Mouse (Mus musculus) lung, postnatal 36 days (tissue): ENCODE measurements around the gene Jpt1.
A peak's percentile ranks its signal among the peaks of the same experiment; 100 is the strongest.
"Not testable (repeated sequence)": the region's sequence is repeated elsewhere in the genome, so short reads cannot be mapped to it uniquely, and the experiment has no call there.

Experiments used
- DNase-seq: peaks from one replicate; pipeline ENCODE4 v3.0.0; 2022; ENCODE audit warnings: mixed read lengths

Gene Jpt1

GRCm38 (mm10) chr11:115511121-115511520, 3.1 kb downstream of the Jpt1 start:
- DNase-seq, result no peak

DNA sequence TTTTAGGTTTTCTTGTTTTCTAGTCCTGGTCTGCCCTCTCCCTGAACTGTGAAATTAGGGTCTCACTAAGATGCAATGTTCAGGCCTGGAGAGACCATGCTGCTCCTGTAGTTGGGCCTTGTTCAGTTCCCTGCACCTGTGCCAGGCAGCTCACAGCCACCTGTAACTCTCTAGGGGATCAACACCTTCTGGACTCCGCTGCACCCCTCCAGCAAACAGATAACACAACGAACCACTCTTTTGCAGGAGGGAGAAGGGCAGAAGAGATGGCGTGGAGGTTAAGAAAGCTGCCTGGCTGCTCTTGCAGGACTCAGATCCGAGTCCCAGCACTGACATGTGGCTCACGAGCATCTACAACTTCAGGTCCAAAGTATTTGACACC, 3.7 kb downstream of the Jpt1 start:
- no peak for DNase-seq

- DNase-seq, result peak; percentile 18
Measured at GRCm38 (mm10) chr11:115509773-115510506, 4.2 kb downstream of the Jpt1 start.

- DNase-seq, result no peak
Measured at GRCm38 (mm10) chr11:115508061-115508460, 6.1 kb downstream of the Jpt1 start.

GRCm38 (mm10) chr11:115506586-115506985, 7.6 kb downstream of the Jpt1 start:
- DNase-seq, result no peak

GRCm38 (mm10) chr11:115502636-115503035, 11.6 kb downstream of the Jpt1 start:
- no peak for DNase-seq

GRCm38 (mm10) chr11:115496559-115496958, 17.6 kb downstream of the Jpt1 start:
- not testable (repeated sequence) for DNase-seq

- no peak for DNase-seq
Measured at GRCm38 (mm10) chr11:115492387-115492786, 21.8 kb downstream of the Jpt1 start.

GRCm38 (mm10) chr11:115491356-115492083, 22.7 kb downstream of the Jpt1 start, which contains the start of gene Nt5c:
Nt5c (minus strand) TSS chr11:115491862.
- DNase-seq, result peak; percentile 91

GRCm38 (mm10) chr11:115490441-115491355, 23.5 kb downstream of the Jpt1 start:
- DNase-seq, result no peak

DNA sequence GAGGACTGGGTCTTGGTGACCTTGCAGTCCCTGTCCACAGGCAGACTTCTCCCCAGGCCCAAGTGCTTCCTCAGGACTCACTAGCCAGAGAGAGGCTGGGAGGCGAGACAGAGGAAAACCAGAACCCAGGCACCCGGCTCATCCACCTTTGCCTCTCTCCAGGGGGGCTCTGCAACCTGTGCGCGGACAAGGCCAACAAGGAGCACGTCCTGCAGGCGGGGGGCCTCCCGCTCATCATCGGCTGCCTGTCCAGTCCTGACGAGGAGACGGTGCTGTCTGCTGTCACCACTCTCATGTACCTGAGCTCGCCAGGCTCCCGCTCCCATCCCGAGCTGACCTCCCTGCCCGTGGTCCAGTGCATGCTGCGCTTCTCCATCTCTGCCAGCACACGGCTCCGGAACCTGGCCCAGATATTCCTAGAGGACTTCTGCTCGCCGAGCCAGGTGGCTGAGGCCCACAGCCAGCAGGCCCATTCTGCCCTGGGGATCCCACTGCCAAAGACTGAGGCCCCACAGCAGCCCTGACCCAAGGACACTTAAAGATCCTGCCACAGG, 25.6 kb downstream of the Jpt1 start:
- no peak for DNase-seq

GRCm38 (mm10) chr11:115485155-115485554, 29.0 kb downstream of the Jpt1 start:
- DNase-seq, result no peak

DNA sequence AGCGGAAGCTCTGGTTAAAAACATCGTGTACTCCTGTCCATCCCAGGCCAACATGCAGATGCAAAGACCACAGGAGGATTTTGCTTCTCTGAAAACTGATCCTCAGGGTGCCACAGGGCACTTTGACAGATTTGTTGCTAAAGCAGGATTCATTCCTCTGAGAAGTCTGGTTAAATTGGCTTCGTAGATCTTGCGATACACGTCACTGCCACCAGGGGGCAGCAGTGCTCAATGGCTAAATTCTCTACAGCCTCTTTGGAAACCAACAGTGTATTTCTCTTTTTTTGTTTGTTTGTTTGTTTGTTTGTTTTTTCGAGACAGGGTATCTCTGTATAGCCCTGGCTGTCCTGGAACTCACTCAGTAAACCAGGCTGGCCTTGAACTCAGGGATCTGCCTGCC, 30.5 kb downstream of the Jpt1 start:
- peak; percentile 81 for DNase-seq

DNA sequence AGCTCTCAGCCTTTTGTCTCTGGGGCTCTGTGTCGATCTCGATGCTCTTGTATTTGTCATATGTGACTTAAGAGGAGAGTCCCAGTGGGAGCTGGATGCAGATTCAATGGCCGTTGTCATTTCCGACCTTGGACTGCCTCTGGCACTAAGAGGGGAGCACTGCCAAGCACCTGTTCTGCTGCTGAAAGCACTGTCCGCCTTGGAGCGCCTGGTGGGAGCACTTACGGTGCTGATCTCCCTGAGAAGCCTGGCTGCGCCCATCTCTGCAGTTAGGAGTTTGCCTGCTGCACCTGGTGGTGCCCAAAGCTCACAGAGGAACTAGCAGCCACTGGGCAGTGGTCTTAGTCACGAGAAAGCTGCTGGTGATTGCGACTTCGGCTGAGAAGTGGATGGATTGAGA, 30.9 kb downstream of the Jpt1 start:
- DNase-seq, result no peak

DNA sequence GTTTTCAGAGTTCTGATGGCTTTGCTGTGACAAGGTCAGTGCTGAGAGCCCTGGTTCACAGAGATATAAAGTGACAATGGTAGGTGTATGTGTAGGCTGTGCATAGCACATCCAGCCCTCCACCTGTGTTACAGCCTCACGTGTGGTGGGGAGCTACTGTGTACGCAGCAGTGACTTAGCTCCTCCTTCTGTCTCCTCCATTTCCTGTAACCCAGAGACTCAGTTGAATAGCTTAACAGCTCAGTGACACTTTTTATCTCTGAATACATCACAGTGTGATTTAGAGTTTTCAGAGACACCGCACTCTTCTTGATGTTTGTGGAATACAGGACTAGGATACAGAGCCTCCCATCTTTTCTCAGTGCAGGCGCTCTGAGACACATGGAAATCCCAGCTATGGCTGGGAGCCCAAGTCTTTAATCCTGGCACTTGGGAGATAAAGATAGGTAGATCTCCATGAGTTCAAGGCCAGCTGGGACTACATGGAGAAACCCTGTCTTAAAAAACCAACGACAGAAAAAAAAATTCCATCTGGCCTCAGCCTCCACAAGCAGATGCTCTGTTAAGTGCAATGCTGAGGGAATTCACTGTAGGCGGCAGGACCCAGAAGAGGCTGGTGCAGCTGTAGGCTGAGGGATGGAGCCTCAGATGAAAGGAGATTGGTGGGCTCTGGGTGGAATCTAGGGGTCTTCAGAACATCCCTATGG, 32.5 kb downstream of the Jpt1 start:
- no peak for DNase-seq

DNA sequence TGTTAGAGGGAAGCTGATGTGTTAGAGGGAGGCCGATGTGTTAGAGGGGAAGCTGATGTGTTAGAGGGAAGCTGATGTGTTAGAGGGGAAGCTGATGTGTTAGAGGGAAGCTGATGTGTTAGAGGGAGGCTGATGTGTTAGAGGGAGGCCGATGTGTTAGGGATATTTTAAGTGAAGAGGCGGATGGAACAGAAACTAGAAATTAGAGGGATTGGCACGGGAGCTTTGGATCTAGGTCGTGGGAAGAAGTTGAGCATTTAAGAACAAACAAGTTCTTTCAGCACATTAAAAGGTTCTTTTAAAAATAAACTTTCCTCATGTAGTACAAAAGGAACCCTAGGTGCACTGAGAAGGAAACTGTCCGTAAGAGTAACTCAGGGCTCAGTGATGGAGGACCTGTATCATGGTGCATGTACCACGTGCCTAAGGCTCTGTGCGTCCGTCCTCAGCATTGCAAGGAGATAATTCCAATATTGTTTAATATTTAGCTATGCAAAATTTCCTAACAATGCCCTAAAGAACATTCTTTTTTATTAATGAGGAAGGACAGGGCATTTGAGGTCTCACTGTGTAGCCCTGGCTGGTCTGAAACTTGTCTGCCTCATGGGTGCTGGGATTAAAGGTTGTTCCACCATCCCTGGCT, 35.8 kb downstream of the Jpt1 start:
- DNase-seq, result no peak

- DNase-seq, result not testable (repeated sequence)
Measured at GRCm38 (mm10) chr11:115477388-115477787, 36.8 kb downstream of the Jpt1 start.

DNA sequence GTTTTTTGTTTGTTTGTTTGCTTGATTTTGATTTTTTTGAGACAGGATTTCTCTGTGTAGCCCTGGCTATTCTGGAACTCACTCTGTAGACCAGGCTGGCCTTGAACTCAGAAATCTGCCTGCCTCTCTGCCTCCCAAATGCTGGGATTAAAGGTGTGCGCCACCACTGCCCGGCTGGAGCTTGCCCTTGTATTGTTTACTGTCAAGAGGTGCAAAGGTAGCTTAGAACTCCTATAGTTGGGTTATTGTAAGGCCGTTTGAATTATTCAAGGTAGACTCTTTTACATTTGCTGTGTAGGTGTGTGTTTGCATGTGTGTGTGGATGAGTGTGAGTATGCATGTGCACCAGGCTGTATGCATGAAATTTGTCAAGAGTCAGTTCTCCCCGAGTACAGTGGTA, 37.6 kb downstream of the Jpt1 start:
- not testable (repeated sequence) for DNase-seq

GRCm38 (mm10) chr11:115475758-115476237, 38.4 kb downstream of the Jpt1 start:
- DNase-seq, result no peak

GRCm38 (mm10) chr11:115475025-115475757, 39.0 kb downstream of the Jpt1 start, which contains the start of gene Armc7:
Armc7 (plus strand) TSS chr11:115475667.
- peak; percentile 98 for DNase-seq
